Mouse (Mus musculus) kidney, postnatal 25 days (tissue): Measurements from ENCODE around the gene Camk2n1.

ENCODE experiments used
- DNase-seq, 2 experiments: peaks; one replicate each; pipeline ENCODE4 v3.0.0; 2021; ENCODE audit warnings: mixed read lengths in 2 of 2

Gene Camk2n1

GRCm38 (mm10) chr4:138447827-138448602, 6.1 kb upstream of the Camk2n1 start:
- no peak for DNase-seq

- DNase-seq: no peak
Measured at GRCm38 (mm10) chr4:138448872-138449615, 5.1 kb upstream of the Camk2n1 start.

GRCm38 (mm10) chr4:138449636-138450314, 4.3 kb upstream of the Camk2n1 start:
- DNase-seq: no peak

- DNase-seq: no peak
Measured at GRCm38 (mm10) chr4:138452306-138453096, 1.6 kb upstream of the Camk2n1 start.

- peak; percentile 68 to 90 for DNase-seq
Measured at GRCm38 (mm10) chr4:138453097-138453752, 889 bp upstream of the Camk2n1 start.

GRCm38 (mm10) chr4:138454571-138455140, 542 bp downstream of the Camk2n1 start:
- DNase-seq: peak; percentile 79 to 88

GRCm38 (mm10) chr4:138455141-138455955, 1.2 kb downstream of the Camk2n1 start:
- peak; percentile 71 to 87 for DNase-seq

- DNase-seq: peak; percentile 49 to 73
Measured at GRCm38 (mm10) chr4:138455956-138456341, 1.8 kb downstream of the Camk2n1 start.

- DNase-seq: no peak
Measured at GRCm38 (mm10) chr4:138456536-138456935, 2.4 kb downstream of the Camk2n1 start.

- no peak for DNase-seq
Measured at GRCm38 (mm10) chr4:138457091-138457490, 3.0 kb downstream of the Camk2n1 start.

- peak in 1 of 2 experiments; percentile 39 for DNase-seq
Measured at GRCm38 (mm10) chr4:138458171-138458570, 4.1 kb downstream of the Camk2n1 start.

- peak in 1 of 2 experiments; percentile 24 for DNase-seq
Measured at GRCm38 (mm10) chr4:138458735-138459440, 4.8 kb downstream of the Camk2n1 start.

- DNase-seq: peak; percentile 74 to 91
Measured at GRCm38 (mm10) chr4:138459775-138460174, 5.7 kb downstream of the Camk2n1 start.

GRCm38 (mm10) chr4:138460910-138461309, 6.8 kb downstream of the Camk2n1 start:
- DNase-seq: peak; percentile 63 to 80

- DNase-seq: no peak
Measured at GRCm38 (mm10) chr4:138461471-138461870, 7.4 kb downstream of the Camk2n1 start.

- DNase-seq: peak; percentile 58 to 84
Measured at GRCm38 (mm10) chr4:138462971-138463831, 9.1 kb downstream of the Camk2n1 start.

- peak; percentile 97 to 98 for DNase-seq
Measured at GRCm38 (mm10) chr4:138463832-138464487, 9.8 kb downstream of the Camk2n1 start.

GRCm38 (mm10) chr4:138464667-138465353, 10.7 kb downstream of the Camk2n1 start:
- peak; percentile 96 to 98 for DNase-seq
